Mouse (Mus musculus) large intestine, adult 2 months (tissue): ENCODE results near the gene Car15. TPM values are rescaled to one million over a fixed set of nuclear protein-coding genes. Genes with fewer than 3 reads are reported as not detected.

Experiments used
- DNase-seq: peaks from one replicate; pipeline ENCODE4 v3.0.0-alpha.2; 2012; ENCODE audit warnings: low read depth, low spot score
- WGBS: fragments of 180-500 bp; shearing (Covaris S2); methylation state at CpG from one replicate; pipeline ENCODE4 v1.1.7; 2018; 5-methylcytosine and 5-hydroxymethylcytosine counted together
- polyA plus RNA-seq: library from polyadenylated mRNA; depleted of rRNA; stranded (reverse); fragments of >200 nt; gene quantifications from 2 replicates; pipeline ENCODE4 v1.2.3, GENCODE M21; 2012; rRNA removed

The Car15 gene
- polyA plus RNA-seq: 8.8 and 11.0 TPM in 2 replicates

DNA sequence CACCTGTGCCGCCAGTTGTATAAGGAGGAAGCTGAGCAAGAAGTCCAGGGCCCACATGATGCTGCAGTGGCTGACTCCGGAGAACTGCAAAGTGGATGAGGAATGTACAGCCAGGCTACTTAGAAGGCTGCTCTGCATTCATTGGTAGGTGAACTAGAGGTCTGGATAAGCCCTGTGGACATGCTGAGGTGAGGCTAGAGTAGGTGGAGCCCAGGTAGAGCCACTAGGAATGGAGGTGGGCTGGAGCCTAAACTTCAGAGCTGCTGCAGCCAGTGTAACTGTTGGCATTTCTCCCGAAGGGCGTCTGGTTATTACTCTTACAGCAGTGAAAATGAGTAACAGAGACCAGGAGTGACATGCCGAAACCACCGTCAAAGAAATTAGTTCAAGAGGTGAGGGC, at the start of gene Car15:
Car15 (minus strand) TSS at position 314 of the 400 bp plus-strand sequence.
- DNase-seq: no peak
- WGBS: 58% methylated on average over 6 of the region's 6 CpGs

DNA sequence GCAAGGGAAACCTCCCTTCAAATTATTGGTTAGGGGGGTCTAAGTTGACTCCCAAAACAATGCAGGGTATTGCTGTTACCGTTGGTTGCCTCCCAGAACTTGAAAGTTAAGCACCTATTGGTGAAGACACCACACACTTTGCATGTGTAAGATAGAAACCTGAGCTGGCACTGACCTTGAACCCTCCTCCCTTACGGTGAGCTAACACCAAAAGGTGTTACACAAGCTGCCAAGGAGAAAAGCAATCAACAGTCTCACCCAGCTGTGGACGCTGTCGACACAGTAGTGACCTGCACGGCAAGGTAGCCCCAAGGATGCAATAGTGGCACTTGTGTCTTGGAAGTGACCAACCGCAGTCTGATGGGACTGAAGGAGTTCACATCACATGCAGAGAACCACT, 46.0 kb upstream of the Car15 start:
- 52% methylated on average over 6 of the region's 6 CpGs for WGBS

DNA sequence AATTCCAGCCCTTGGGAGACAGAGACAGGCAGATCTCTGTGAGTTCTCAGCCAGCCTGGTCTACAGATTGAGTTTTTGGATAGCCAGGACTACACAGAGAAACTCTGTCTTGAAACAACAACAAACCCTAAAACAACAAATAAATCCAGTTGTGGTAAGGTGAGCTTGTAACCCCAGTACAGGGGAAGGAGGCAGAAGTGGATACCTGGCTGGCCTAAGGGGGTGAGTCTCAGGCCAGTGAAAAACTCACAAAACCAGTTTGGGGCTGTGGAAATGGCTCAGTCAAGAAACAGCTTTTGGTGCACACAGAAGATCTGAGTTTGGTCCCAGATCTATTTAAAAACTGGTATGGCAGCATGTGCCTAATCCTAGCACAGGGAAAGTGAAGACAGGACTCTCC, 44.0 kb upstream of the Car15 start:
- DNase-seq: no peak

More for the DNA sequence above, 46.0 kb upstream of the Car15 start:
- DNase-seq: no peak

DNA sequence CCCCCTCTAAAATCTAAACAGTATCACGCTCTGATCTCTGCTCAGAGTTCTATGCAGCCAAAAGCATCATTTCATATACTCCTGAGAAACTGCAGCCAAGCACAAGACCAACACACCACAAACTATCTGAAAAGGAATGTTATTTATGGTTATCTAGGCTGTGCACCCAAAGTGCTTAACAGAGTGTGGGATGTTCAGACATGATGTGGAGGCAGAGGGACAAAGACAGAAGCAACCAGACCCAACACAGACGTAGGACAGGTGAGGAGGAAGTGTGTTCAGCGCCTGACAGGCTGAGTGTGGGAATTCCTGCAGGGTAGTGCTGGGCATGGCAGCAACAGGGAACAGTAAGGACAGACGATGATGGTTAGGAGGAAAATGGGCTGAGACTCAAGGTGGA, 41.4 kb upstream of the Car15 start:
- DNase-seq: no peak
- WGBS: 81% methylated on average over 4 of the region's 4 CpGs

DNA sequence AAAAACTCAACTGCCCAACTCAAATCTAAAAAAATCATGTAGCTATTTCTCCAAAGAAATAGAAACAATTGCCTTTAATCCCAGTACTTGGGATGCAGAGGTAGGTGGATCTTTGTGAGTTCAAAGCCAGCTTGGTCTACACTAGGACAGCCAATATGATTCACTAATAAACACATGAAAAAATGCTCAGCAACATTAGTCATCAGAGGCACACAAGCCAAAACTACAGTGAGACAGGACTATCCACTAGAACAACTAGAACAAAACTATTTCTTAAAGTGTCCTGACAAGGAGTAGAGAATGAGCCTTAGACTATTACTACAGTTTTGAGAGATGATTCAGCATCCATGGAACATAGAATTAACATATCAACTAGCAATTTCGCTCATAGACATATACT, 37.9 kb upstream of the Car15 start:
- 98% methylated on average over 1 of the region's 1 CpGs for WGBS
- no peak for DNase-seq

DNA sequence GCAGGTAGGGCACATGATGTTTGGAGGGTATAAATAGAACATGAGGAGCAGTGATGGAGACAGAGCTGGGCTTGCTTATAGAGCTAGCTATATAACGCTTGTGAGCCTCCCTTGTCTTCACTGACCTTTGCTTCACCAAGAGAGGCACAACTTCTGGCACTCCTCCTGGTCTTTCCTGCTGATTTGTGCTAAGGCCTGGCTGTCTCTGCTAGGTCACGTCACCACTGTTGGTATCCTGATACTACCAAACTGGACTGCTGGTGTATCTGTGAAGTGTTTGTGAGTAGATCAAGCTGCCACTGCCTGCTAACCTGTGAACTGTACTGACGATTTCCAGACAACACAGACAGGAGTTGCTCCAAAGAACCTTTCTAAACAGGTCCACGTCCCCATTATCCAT, 37.0 kb upstream of the Car15 start:
- no peak for DNase-seq
- 53% methylated on average over 4 of the region's 4 CpGs for WGBS

DNA sequence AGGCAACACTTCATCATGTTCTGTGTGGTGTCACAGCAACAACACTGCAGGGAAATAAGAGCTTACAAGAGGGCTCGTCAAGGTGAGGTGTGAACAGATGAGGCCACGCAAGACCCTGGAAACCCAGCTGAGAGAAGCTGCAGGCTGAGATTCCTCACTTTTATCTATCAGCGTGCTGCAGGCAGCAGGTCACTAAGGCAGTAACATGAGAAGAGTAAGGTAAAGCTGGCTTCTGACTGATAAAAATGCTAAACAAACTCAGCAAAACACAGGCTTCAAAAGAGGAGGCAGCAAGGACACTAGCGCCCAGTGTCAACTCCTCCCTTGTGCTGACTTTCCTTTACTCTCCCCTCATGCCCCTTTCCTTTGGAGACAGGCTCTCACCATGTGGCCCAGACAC, 34.8 kb upstream of the Car15 start:
- WGBS: 85% methylated on average over 4 of the region's 4 CpGs
- DNase-seq: no peak

DNA sequence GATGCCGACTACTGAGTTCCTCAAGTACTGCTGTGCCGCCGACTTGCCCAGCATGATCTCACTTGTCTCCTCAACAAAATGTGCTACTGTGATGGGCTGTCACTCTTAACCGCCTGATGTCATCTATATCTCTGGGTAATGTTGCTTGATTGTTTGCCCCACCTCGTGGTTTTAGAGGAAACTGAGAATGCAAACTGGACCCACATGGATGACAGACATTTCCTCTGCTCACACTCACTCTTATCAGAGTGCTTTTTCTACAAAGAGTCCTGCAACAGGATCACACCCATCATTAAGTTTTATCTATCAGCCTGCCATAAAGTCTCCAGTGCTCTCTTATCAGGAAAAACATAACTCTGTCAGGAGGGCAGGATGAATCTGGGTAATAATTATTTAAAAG, 33.1 kb upstream of the Car15 start:
- WGBS: 45% methylated on average over 5 of the region's 5 CpGs
- DNase-seq: no peak

DNA sequence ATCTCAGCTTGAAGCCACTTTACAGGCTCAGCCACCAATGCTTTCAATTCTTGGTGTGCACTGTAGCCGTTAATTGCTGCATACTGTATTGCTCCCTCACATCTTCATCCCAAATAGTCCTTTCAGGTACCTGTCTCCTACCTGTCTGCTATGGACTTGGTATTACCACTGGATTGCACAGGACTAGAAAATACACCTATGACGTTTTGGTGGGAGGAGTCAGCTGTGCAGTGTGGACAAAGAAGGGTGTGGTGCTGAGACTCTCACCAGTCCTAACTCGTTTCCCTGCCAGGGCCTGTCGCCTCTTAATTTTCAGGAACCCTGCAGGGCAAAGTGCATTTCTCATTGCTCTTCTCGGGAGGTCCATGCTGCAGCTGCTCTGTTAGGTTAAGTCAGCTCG, 27.6 kb upstream of the Car15 start:
- DNase-seq: peak; percentile 90
- WGBS: 32% methylated on average over 6 of the region's 6 CpGs

DNA sequence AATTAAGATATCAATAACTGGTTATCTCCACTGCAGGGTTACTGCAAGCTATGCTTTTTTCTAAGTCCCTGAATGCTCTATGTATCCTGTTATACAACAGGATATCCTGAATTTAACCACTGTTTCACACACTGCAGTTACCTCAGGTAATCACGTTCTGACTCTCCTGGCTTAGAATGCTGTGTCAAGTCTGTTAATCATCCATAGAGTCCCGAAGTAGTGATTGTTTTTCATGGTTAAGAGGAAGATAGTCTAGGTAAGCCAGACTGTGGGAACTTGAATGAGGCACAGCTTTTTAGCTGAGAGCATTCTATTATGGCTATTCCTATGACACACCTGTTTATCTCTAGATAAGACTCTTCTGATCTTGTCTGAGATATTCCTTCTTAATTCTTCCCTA, 27.1 kb upstream of the Car15 start:
- 30% methylated on average over 2 of the region's 2 CpGs for WGBS
- DNase-seq: no peak

DNA sequence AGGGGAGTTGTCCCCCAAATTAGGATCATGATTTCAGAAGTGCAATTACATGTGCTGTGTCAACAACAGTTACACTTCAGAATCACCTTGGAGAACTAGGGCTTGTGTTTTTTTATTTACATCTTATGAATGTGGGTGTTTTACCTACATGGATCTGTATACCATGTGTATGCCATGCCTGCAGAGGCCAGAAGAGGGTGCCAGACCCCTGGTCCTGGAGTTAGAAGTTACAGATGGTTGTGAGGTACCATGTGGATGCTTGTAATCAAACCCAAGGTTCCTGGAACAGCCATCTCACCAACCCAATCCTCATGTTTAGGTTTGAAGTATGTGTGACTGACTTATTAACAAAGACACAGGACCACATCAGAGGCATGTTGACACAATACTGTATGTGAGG, 20.4 kb upstream of the Car15 start:
- no peak for DNase-seq

DNA sequence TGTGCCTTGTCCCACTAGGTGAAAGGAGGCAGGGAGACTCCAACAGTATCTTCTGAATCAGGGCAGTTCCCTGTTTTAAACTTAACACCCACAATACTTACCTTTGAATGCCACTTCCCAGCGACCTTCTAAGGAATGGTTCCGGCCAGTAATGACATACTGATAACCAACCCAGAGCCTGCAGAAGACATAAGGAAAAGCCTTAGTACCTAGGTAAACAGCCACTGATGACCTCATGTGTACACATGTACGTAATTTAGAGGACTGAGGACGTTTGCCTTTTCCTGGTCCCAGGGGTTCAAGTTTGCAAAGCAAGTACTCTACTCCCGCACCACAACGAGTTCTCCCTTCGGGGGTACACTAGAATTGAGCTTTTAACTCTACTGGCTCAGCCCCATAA, 19.0 kb upstream of the Car15 start:
- no peak for DNase-seq
- 62% methylated on average over 7 of the region's 7 CpGs for WGBS

DNA sequence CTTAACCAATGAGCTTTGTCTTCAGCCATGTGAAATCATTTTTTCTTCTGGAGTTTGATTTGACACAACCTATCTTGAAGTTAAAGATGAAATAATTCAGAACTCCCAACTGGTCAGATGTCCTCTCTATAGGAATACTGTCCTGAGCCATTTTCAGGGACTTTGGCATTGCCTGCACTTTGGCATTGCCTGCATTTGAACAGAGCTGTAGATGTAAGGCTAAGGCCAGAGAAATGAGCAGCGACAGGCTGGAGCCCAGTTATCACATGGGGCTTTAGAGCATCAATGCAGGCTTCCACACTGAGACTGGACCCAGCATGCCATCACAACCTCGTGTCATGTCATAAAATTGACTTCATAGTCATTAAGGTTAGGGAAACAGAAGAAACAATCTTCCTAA, 15.1 kb upstream of the Car15 start:
- 68% methylated on average over 2 of the region's 2 CpGs for WGBS
- DNase-seq: no peak

DNA sequence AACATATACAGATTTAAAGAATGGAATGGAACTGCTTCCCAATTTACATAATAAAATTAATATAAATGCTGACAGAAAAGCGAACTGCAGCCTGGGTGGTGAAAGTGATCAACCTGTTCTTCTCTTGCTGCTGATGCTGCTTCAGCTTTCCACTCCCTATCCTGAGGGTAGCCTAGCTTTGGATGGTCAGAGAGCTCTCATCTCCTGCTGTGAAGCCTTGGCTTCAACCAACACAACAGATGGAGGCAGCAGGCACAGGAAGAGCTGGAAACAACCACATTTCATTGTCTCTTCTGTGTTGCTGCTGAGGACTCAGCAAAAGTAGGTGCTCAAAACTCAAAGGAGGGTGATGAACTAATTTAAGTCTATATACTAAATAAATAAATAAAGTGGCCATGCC, 13.7 kb upstream of the Car15 start:
- DNase-seq: no peak
- WGBS: 88% methylated on average over 1 of the region's 1 CpGs

DNA sequence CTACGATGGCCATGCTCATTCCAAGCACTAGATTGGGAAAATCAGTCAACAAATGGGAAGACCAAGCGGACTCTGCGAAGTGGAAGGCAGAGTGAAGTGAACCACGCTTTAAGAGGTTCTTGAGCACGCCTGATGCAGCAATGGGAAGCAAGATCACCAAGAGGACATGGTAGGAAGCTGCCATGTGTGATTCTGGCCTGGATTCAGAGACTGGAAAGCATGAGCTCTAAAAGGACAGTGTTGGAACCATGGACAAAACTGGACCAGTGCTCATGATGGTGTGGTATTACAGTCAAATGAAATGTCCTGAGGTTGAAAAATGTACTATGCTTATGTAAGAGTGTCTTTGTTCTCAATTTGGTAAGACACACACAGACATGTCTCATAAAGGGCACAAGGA, 13.2 kb upstream of the Car15 start:
- WGBS: 97% methylated on average over 5 of the region's 5 CpGs
- DNase-seq: no peak

DNA sequence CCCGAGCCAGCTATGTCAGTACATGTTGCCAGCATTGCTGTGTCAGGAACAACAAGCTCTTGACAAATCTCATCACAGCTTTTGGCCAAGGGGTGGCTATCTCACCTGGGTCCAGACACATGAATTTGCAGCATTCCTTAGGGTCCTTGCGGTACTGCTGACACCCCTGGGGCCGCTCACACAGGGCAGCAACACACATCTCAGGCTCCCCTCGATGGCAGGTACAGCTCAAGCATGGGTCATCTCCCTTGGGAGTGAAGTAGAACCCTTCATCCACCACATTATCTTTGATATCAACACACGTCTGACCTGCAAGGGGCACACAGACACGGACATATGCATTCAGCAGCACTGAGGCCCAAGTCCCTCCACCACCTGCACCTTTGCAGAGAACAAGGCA, 11.3 kb upstream of the Car15 start:
- DNase-seq: no peak
- WGBS: 83% methylated on average over 6 of the region's 6 CpGs

DNA sequence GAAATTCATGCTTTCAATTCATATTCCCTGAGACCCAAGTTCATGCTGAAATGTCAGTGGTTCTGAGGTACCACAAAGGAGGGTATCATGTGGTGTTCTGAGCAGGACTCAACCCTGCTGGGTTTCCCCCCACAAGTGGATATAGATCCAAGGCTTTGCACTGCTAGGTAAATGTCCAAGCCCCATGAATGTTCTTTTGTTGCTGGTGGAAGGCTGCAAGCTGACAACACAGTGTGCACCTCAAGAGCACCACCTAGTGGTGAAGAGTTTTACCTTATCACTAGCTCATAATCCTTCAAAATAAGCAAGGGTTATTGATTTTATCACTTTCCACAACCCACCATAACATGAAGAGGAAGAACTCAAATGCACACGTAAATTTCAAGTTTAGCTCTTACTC, 10.8 kb upstream of the Car15 start:
- DNase-seq: no peak
- WGBS: 16% methylated on average over 1 of the region's 1 CpGs

DNA sequence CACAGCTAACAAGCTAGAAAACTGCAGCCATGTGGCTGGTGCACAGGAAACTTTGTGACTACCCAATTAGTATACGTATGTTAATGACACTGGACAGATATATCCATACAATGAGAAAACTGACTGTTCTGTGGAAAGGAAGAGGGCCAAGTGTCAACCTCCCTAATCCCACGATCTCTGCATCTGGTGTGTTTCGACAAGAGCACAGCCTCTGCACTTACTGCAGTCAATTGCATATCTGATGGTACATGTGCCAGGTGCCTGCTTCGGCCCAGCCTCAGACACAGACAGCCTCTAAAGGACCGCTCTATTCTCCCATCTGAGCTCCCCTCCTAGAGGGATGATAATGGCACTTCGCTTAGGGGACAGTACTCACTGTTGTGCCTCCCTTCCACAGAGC, 10.3 kb upstream of the Car15 start:
- DNase-seq: no peak
- WGBS: 97% methylated on average over 6 of the region's 6 CpGs

DNA sequence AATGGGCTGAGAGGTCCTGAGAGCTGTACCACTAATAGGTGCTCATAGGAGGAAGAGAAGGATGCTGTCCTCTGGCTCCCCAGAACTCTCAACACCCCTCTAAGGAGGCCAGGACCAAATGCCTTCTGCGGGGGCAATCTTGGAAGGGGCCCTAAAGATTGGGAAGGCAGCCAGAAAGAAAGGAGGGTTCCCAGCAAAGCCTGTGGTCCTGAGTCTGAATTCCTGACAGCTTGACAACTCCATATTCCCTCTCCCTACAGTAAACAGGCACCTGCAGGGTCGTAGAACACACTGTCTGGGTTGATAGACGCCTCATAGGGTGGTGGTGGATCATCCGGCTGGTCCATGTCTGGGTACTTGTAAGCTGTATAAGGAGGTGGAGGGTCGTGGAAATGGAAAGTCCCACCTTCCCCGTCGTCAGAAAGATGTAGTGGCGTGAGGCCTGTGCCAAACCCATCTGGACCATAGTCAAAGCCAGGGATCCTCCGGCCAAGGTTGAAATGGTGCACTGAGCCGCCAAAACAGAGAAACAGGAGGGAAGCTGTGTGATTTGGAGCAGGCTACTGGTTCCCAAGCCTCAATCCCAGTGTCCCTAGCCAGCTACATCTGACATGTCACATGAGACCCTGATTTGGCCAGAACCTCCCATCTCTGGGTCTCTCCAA, 5.7 kb upstream of the Car15 start:
- DNase-seq: no peak
- WGBS: 85% methylated on average over 10 of the region's 10 CpGs

DNA sequence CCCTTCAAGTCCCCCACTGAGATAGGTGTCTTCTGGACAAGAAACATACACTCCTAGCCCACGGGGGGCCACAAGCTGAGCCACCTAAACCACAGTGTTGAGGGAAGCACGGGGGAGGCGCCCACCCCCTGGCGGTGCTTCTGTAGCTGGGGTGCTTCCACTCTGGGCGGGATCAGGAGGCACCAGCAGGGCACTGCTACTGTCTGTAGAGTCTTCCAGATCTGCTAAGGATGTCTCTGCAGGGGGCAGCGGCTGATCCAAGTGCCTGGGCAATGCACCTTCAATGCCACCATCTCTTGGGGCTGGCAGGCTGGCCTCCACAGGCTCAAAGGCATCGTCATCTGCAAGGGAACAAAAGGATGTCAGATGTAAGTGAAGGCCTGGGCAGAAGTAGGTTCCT, 4.3 kb upstream of the Car15 start:
- no peak for DNase-seq
- WGBS: 94% methylated on average over 7 of the region's 7 CpGs

DNA sequence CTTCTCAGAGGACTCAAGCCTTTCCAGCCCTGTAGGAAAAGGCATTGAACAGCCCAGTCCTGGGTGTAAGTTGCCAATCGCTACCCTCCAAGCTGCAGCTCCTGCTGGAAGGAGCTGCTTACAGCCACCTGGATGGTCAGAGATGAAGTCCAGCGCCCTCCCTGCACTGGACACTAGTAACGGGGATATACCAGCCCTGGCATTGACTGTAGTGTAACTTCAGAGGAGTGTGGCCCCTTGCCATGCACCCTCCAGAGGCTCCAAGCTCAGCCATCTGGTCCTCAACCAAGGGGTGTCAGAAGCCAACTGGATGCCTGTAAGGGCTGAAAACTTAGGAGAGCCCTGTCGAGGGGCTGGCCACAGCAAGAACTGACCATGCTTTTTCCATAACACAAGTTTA, 1.8 kb upstream of the Car15 start:
- no peak for DNase-seq
- WGBS: 85% methylated on average over 4 of the region's 4 CpGs

DNA sequence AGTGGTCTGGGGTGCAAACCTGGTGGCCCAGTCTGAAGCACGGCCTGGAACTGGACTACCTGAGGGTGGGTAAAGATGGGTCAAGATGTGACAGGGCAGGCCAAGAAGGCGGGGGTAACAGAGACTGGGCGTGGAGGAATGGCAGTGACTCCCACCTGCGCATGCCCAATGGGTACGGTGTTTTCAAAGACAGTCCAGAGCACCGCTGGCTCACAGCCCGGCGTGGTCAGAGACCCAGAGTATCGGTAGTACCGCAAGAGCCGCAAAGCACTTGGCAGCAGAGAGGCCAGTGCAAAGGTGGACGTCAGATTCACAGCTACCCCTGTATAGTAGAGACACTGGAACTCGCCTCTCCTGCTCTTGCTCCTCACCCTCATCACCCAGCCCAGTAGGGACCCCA, 2.7 kb downstream of the Car15 start:
- WGBS: 44% methylated on average over 13 of the region's 13 CpGs

More for the DNA sequence above, 2.7 kb downstream of the Car15 start:
- no peak for DNase-seq
